Mouse (Mus musculus): ENCODE data around the gene Srsf6.

- no peak for TF ChIP-seq EP300 (IDR thresholded peaks at IDR 0.05; ENCODE audit: insufficient read depth, low read depth, low read length)
- no peak for TF ChIP-seq CTCF (IDR thresholded peaks at IDR 0.05)
- TF ChIP-seq POLR2A (IDR thresholded peaks at IDR 0.05; ENCODE audit: insufficient read depth, low read depth, low read length) = no peak
Measured at GRCm38 (mm10) chr2:162973206-162973605, 41.9 kb downstream of the Srsf6 start.
